Mouse (Mus musculus) heart, adult 8-10 months (tissue): ENCODE measurements around the gene Gm9507. TPM values are rescaled to one million over a fixed set of nuclear protein-coding genes. Genes with fewer than 3 reads are reported as not detected.
"Not testable (repeated sequence)": the region's sequence is repeated elsewhere in the genome, so short reads cannot be mapped to it uniquely, and the experiment has no call there.

ENCODE experiments used
- DNase-seq: peaks from one replicate; pipeline ENCODE4 v3.0.0; 2022; ENCODE audit warnings: low spot score
- total RNA-seq, 4 experiments: library from RNA; stranded (reverse); gene quantifications; 2 replicates each; pipeline ENCODE4 v1.2.4; 2022

Gene Gm9507
- total RNA-seq, 4 experiments from 2014 or later: not detected

DNA sequence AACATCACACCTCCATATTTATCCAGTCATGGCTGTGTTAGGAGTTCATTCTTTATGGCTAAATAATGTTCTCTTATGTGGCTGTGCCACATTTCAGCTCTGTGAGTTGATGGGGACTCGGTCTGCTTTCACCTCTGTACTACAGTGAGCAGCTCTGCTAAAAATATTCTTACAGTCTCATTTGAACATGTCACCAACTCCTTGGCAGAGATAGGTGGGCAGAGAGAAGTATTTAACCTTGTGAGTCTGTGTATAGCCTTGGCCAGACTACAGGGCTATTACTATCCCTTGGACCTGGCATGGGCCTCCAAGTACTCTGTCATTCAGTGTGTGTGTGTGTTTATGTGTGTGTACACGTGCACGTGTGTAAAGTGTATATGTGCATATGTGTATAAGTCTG lies 39.5 kb downstream of the Gm9507 start:
- DNase-seq: not testable (repeated sequence)

DNA sequence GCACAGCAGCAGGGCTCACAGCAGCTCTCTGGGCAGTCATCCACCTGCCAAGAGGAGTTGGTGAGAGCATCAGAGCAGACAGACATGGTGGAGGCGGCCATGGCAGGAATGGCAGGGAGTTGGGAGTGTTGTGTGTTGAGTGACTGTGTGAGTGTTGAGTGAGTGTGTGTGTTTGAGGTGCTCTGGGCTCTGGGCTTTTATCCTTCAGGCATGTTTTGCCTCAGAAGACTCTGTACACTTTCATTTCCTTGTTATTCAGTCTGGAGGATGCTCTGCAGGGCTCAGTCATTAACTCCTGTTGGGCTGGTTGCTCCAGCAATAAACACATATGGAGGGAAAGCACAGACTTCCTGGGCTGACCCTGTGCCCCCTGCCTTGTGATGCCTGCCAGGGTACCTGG lies 40.4 kb downstream of the Gm9507 start, which contains the start of gene Gm3238:
TSS of gene Gm3238 (minus strand) at position 101 of the 400 bp plus-strand sequence.
- DNase-seq: not testable (repeated sequence)

DNA sequence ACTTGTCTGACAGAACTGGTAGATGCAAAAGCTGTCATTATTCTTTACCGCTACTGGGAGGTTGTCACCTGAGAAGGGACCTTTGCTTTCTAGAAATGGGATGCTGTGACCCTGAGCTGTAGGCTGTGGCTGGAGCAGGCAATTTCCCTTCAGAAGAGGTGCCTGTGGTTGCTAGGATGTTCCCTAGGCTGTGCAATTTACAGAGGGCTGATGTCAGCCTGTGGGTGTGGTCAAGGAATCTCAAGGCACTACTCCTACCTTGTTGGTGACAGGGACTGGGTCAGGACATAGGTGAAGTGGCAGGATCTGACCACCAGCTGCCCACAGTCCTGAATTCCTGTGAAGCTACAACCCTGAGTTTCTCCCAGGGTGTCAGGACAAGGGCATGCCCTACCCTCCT lies 41.9 kb downstream of the Gm9507 start:
- DNase-seq: no peak

Other genes with a start within 250 kb of the Gm9507 start
- gene Pttg1ip, start 230.1 kb downstream of the Gm9507 start, total RNA-seq: 100 to 1,000 TPM; 132 to 142 (median 134) TPM
- 10 to 100 TPM; 59.3 to 76.7 (median 67.5) TPM for gene Sumo3, start 205.7 kb downstream of the Gm9507 start, total RNA-seq
- 10 to 100 TPM in 3 of 4 experiments, 1 to 10 TPM in 1; 8.3 to 15.8 (median 13.9) TPM for gene Gm49325, start 205.6 kb downstream of the Gm9507 start, total RNA-seq
- gene Ube2g2, start 189.6 kb downstream of the Gm9507 start, total RNA-seq: 10 to 100 TPM; 78.9 to 82.9 (median 81.2) TPM
- not detected for gene Tspear, start 125.3 kb downstream of the Gm9507 start, total RNA-seq
- gene Gm19402, start 121.1 kb downstream of the Gm9507 start, total RNA-seq: not detected
- gene Gm9508, start 114.6 kb downstream of the Gm9507 start, total RNA-seq: not detected
- gene Gm10272, start 105.2 kb downstream of the Gm9507 start, total RNA-seq: not detected
- gene Gm10024, start 100.4 kb downstream of the Gm9507 start, total RNA-seq: not detected
- not detected for gene Gm10142, start 96.0 kb downstream of the Gm9507 start, total RNA-seq
- not detected for gene Krtap12-1, start 91.2 kb downstream of the Gm9507 start, total RNA-seq
- not detected for gene Gm10100, start 85.4 kb downstream of the Gm9507 start, total RNA-seq
- not detected for gene Gm18596, start 69.2 kb downstream of the Gm9507 start, total RNA-seq
- gene Gm9736, start 60.5 kb downstream of the Gm9507 start, total RNA-seq: not detected
- gene Gm3233, start 52.2 kb downstream of the Gm9507 start, total RNA-seq: not detected
- not detected for gene Gm3238, start 40.5 kb downstream of the Gm9507 start, total RNA-seq
- not detected for gene Gm7138, start 34.9 kb downstream of the Gm9507 start, total RNA-seq
- not detected for gene Gm3250, start 29.3 kb downstream of the Gm9507 start, total RNA-seq
- gene Gm7137, start 23.6 kb downstream of the Gm9507 start, total RNA-seq: not detected
- gene Gm9639, start 16.8 kb downstream of the Gm9507 start, total RNA-seq: not detected
- not detected for gene Gm19668, start 12.7 kb downstream of the Gm9507 start, total RNA-seq
- not detected for gene Gm2696, start 2.8 kb upstream of the Gm9507 start, total RNA-seq
- gene Krtap10-4, start 15.3 kb upstream of the Gm9507 start, total RNA-seq: not detected
- gene Krtap10-10, start 24.1 kb upstream of the Gm9507 start, total RNA-seq: not detected
- not detected for gene Gm36176, start 35.0 kb upstream of the Gm9507 start, total RNA-seq
- gene Gm10318, start 41.0 kb upstream of the Gm9507 start, total RNA-seq: not detected
- gene Gm3285, start 50.1 kb upstream of the Gm9507 start, total RNA-seq: not detected
- gene Lrrc3, start 90.7 kb upstream of the Gm9507 start, total RNA-seq: 1 to 10 TPM in 2 of 4 experiments, under 1 TPM in 2; 0.63 to 1.2 (median 0.92) TPM
- gene Trpm2, start 158.7 kb upstream of the Gm9507 start, total RNA-seq: 1 to 10 TPM in 1 of 4 experiments, under 1 TPM in 3; 0.44 to 1.8 (median 0.61) TPM
- 10 to 100 TPM; 10.7 to 13.5 (median 12.2) TPM for gene 1810043G02Rik, start 166.7 kb upstream of the Gm9507 start, total RNA-seq
- gene Pfkl, start 198.2 kb upstream of the Gm9507 start, total RNA-seq: 100 to 1,000 TPM; 124 to 159 (median 130) TPM
- under 1 TPM in 2 of 4 experiments, not detected in 2; 0.38 to 0.65 TPM for gene Dnmt3l, start 230.1 kb upstream of the Gm9507 start, total RNA-seq
- gene Aire, start 231.8 kb upstream of the Gm9507 start, total RNA-seq: not detected